In the genomic region with DNA sequence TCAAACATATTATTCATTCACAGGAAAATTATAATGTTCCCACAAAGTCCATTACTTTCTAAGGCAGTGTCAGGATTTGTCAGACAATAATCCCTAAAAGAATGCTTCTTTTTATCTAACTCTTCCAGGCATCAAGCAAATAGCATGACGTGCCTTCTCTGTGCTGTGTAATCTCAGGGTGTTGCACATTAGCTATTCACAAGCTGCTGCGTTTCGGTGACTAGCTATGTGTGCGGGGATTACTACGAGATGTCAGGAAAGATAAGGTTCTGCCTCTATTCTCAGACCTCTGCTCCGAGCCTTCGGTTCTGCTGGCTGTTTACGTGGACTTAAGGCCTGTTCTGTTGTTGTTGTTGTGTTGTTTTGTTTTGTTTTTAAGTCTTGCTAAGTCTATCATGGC, we compare ENCODE assay signal across 23 mouse cellular contexts.
"Had no signal": no experiment of that assay in that cellular context is flagged by ENCODE, and none has a peak within 500 bp of the region (broad histone marks: within the 10 kb centered on the region; RNA-seq: fewer than 3 reads in every experiment).

No protein-coding gene starts in this region.

- H3K4me2 ChIP-seq: intestine, embryonic 15.5 days; kidney, embryonic 15.5 days; limb, embryonic 13.5 days; liver, embryonic 12.5 days; liver, embryonic 15.5 days; neural tube, embryonic 13.5 days had no signal

- H3K27ac ChIP-seq: intestine, embryonic 15.5 days; kidney, embryonic 15.5 days; left cerebral cortex, adult 2 months; limb, embryonic 10.5 days; limb, embryonic 13.5 days; liver, embryonic 12.5 days; liver, embryonic 15.5 days; neural tube, embryonic 13.5 days had no signal

- DNase-seq: kidney, adult 11 months; kidney, adult 8-10 months; kidney, postnatal 10 days; kidney, postnatal 36 days; layer of hippocampus, postnatal 36 days; liver; lung, adult 2 months; lung, postnatal 14 days; lung, postnatal 4 days; retina, postnatal 1 day; right cerebral cortex, postnatal 25 days; spleen, adult 18-20 months; thymus, adult 18-20 months; thymus, postnatal 36 days had no signal

- H3K9ac ChIP-seq: intestine, embryonic 15.5 days; kidney, embryonic 15.5 days; limb, embryonic 13.5 days; liver, embryonic 12.5 days; liver, embryonic 15.5 days; neural tube, embryonic 13.5 days had no signal

- H3K27me3 ChIP-seq: intestine, embryonic 15.5 days; kidney, embryonic 15.5 days; limb, embryonic 13.5 days; liver, embryonic 12.5 days; liver, embryonic 15.5 days; neural tube, embryonic 13.5 days had no signal

- H3K4me3 ChIP-seq: intestine, embryonic 15.5 days; kidney, embryonic 15.5 days; left cerebral cortex, adult 2 months; limb, embryonic 10.5 days; limb, embryonic 13.5 days; liver, embryonic 12.5 days; liver, embryonic 15.5 days; myocyte; neural tube, embryonic 13.5 days had no signal

- H3K36me3 ChIP-seq: intestine, embryonic 15.5 days; neural tube, embryonic 13.5 days had no signal

- H3K9me3 ChIP-seq: intestine, embryonic 15.5 days; kidney, embryonic 15.5 days; limb, embryonic 10.5 days; limb, embryonic 13.5 days; liver, embryonic 12.5 days; liver, embryonic 15.5 days; neural tube, embryonic 13.5 days had no signal

- ATAC-seq: intestine, embryonic 15.5 days; liver, embryonic 12.5 days had no signal
